Mouse (Mus musculus) bone marrow, adult 2 months (tissue): ENCODE results near the gene Adgrv1. TPM values are rescaled to one million over a fixed set of nuclear protein-coding genes. Genes with fewer than 3 reads are reported as not detected.
A peak's percentile ranks its signal among the peaks of the same experiment; 100 is the strongest.
"Not testable (repeated sequence)": the region's sequence is repeated elsewhere in the genome, so short reads cannot be mapped to it uniquely, and the experiment has no call there.

Experiments
- H3K27ac ChIP-seq: fragments of 200-500 bp; 2 replicates; pipeline ENCODE4 v1.5.1; 2012; ENCODE audit warnings: low read depth, mild to moderate bottlenecking, control low read depth, inconsistent platforms, low read length; ENCODE audit not compliant: control insufficient read depth, poor library complexity, insufficient read depth
- H3K4me1 ChIP-seq: fragments of 200-500 bp; 2 replicates; pipeline ENCODE4 v1.6.1; 2011; ENCODE audit warnings: low read length; ENCODE audit not compliant: control insufficient read depth, insufficient read depth
- H3K4me3 ChIP-seq: fragments of 200-500 bp; replicated peaks from 2 replicates; pipeline ENCODE3; 2011; ENCODE audit warnings: mild to moderate bottlenecking, low read depth, low read length, control low read depth; ENCODE audit not compliant: control insufficient read depth
- CTCF ChIP-seq: fragments of 200-500 bp; IDR thresholded peaks from 2 replicates; pipeline ENCODE4 v1.5.1; 2011; ENCODE audit warnings: low read length, control low read depth; ENCODE audit not compliant: control insufficient read depth, insufficient read depth
- POLR2A ChIP-seq: fragments of 200-500 bp; IDR thresholded peaks from 2 replicates; pipeline ENCODE4 v1.6.1; 2011; ENCODE audit warnings: low read depth, mild to moderate bottlenecking, control low read depth, low read length, borderline replicate concordance; ENCODE audit not compliant: control insufficient read depth
- WGBS: fragments of 180-500 bp; shearing (Covaris S2); methylation state at CpG from one replicate; pipeline ENCODE4 v1.1.7; 2018; 5-methylcytosine and 5-hydroxymethylcytosine counted together
- polyA plus RNA-seq: library from polyadenylated mRNA; stranded (reverse); fragments of >200 nt; gene quantifications from 2 replicates; pipeline ENCODE4 v1.2.4, GENCODE M21; 2011; ENCODE audit warnings: low replicate concordance; ENCODE audit not compliant: missing spikeins, insufficient read depth, insufficient read length

Adgrv1 gene
- polyA plus RNA-seq, 1 experiment: 1.7 TPM

GRCm38 (mm10) chr13:81657008-81657350 is 24.0 kb upstream of the Adgrv1 start:
- Histone ChIP-seq H3K4me1 (no peaks in the 10 kb centered on the region; the same call in 1 of the 2 replicates), H3K4me3 (peak overlapping the region; percentile 86), H3K27ac (peak overlapping the region; percentile 88)
- 33% methylated on average over 5 of the region's 5 CpGs for WGBS
- TF ChIP-seq CTCF (no peak), POLR2A (no peak)

DNA sequence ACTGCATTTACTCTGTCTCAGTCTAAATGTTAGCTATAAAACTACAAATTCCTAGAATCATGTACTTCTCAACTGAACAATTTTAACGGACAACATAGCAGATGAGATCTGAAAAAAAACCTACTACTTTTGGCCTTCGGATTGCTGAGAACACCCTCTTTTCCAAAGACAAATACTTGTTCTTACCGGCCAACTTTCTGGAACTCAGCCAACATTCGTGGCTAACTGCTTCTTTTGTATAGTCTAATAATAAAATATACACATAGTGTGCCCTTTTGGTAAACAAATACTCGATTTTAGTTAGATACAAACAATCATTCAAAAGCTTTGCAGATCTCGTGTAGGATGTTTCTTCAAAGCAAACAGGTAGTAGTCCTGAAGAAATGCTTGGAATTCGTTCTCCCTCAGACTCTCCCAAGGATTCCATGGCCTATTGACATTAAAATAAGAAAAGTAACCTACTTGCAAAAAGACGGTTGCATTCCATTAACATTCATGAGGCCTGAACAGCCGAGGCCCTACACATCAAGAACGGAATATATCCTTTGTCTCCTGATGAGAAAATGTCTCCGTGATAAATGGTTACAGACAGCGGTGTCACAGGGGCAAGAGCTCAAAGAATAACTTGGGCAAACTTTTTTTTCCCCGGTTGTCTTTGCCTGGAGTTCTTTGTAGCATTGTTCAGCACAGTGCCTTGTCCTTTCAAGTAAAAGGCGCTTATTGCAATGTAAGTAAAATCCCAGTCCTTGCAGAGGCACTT is 23.3 kb upstream of the Adgrv1 start:
- TF ChIP-seq CTCF (no peak), POLR2A (no peak)
- Histone ChIP-seq H3K4me1 (no peaks in the 10 kb centered on the region; the same call in 1 of the 2 replicates), H3K27ac (no peak overlapping the region), H3K4me3 (no peak overlapping the region)
- WGBS: 78% methylated on average over 14 of the region's 14 CpGs

DNA sequence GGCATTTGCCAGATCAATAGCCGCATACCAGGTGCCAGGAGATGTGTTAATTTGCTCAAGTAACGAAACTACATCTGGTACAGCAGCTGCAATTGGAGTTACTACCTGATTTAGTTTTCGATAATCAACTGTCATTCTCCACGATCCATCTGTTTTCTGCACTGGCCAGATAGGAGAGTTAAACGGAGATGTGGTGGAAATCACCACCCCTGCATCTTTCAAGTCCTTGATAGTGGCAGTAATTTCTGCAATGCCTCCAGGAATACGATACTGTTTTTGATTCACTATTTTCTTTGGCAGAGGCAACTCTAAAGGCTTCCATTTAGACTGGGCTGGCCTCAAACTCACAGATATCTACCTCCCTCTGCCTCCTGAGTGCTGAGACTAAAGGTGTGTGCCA is 17.4 kb upstream of the Adgrv1 start:
- H3K4me1 ChIP-seq, H3K27ac ChIP-seq, H3K4me3 ChIP-seq: not testable (repeated sequence)
- 63% methylated on average over 5 of the region's 6 CpGs for WGBS

- Histone ChIP-seq H3K27ac (no peak overlapping the region), H3K4me3 (no peak overlapping the region), H3K4me1 (no peaks in the 10 kb centered on the region)
- TF ChIP-seq POLR2A (no peak), CTCF (no peak)
- WGBS: 61% methylated on average over 6 of the region's 6 CpGs
Observed at GRCm38 (mm10) chr13:81646348-81646747, 13.4 kb upstream of the Adgrv1 start.

DNA sequence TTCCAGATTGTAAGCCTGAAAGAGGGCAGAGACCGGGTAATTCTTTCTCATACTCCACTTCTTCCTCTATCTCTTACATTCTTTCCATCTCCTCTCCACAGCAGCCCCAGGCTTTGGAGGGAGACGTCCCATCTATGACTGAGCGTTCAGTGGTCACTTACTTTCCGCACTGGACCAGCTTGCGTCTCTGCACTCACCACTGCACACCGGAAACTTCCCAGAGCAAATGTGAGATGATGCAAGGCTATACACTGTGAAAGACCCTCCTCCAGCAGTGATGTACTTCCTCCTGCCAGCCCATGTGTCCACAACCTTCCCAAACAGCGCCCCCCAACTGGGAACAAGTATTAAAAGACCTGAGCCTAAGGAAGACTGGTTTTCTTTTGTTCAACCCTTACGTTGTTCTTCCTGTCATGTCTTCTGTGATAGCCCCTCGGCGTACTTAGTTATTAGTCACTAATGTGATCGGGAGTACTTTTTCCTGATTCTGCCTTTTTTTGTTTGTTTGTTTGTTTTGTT is 11.2 kb upstream of the Adgrv1 start:
- 88% methylated on average over 11 of the region's 11 CpGs for WGBS
- H3K4me3 ChIP-seq: no peak overlapping the region
- no peaks in the 10 kb centered on the region for H3K4me1 ChIP-seq
- H3K27ac ChIP-seq: no peak overlapping the region
- TF ChIP-seq CTCF (no peak), POLR2A (no peak)

GRCm38 (mm10) chr13:81642491-81643149 is 9.7 kb upstream of the Adgrv1 start:
- Histone ChIP-seq H3K4me1 (no peaks in the 10 kb centered on the region), H3K27ac (no peak overlapping the region; the same call in 1 of the 2 replicates), H3K4me3 (no peak overlapping the region)
- TF ChIP-seq POLR2A (no peak), CTCF (no peak)
- 52% methylated on average over 7 of the region's 7 CpGs for WGBS

GRCm38 (mm10) chr13:81641289-81642045 is 8.5 kb upstream of the Adgrv1 start:
- Histone ChIP-seq H3K4me1 (no peaks in the 10 kb centered on the region), H3K4me3 (no peak overlapping the region), H3K27ac (no peak overlapping the region)
- WGBS: 19% methylated on average over 8 of the region's 8 CpGs
- TF ChIP-seq POLR2A (no peak), CTCF (no peak; the same call in 1 of the 2 replicates)

- WGBS: 49% methylated on average over 6 of the region's 6 CpGs
- no peaks in the 10 kb centered on the region for H3K4me1 ChIP-seq
- no peak overlapping the region for H3K27ac ChIP-seq
- no peak overlapping the region for H3K4me3 ChIP-seq
- TF ChIP-seq POLR2A (no peak), CTCF (no peak)
Observed at GRCm38 (mm10) chr13:81640881-81641280, 7.9 kb upstream of the Adgrv1 start.
